Mouse (Mus musculus) olfactory bulb, adult 2 months (tissue): ENCODE data around the gene C1rl. TPM values are rescaled to one million over a fixed set of nuclear protein-coding genes. Genes with fewer than 3 reads are reported as not detected.
"Not testable (repeated sequence)": the region's sequence is repeated elsewhere in the genome, so short reads cannot be mapped to it uniquely, and the experiment has no call there.

ENCODE experiments used
- H3K27ac ChIP-seq: fragments of 200-500 bp; 2 replicates; pipeline ENCODE4 v1.5.1; 2012; ENCODE audit warnings: low read depth, low read length; ENCODE audit not compliant: insufficient read depth
- H3K4me1 ChIP-seq: fragments of 200-500 bp; 2 replicates; pipeline ENCODE4 v1.6.1; 2012; ENCODE audit warnings: low read length; ENCODE audit not compliant: control insufficient read depth, insufficient read depth
- H3K4me3 ChIP-seq: fragments of 200-500 bp; 2 replicates; pipeline ENCODE4 v1.5.1; 2012; ENCODE audit warnings: mild to moderate bottlenecking, low read depth, low read length, moderate library complexity; ENCODE audit not compliant: insufficient read depth
- CTCF ChIP-seq: fragments of 200-500 bp; IDR thresholded peaks from 2 replicates; pipeline ENCODE4 v1.5.1; 2012; ENCODE audit warnings: low read depth, mild to moderate bottlenecking, low read length, moderate library complexity; ENCODE audit not compliant: insufficient read depth
- POLR2A ChIP-seq: fragments of 200-500 bp; IDR thresholded peaks from 2 replicates; pipeline ENCODE4 v1.6.1; 2012; ENCODE audit warnings: mild to moderate bottlenecking, low read depth, low read length, moderate library complexity; ENCODE audit not compliant: insufficient read depth
- WGBS: fragments of 180-500 bp; shearing (Covaris S2); methylation state at CpG from one replicate; pipeline ENCODE4 v1.1.7; 2018; 5-methylcytosine and 5-hydroxymethylcytosine counted together
- polyA plus RNA-seq: library from polyadenylated mRNA; stranded (reverse); fragments of >200 nt; gene quantifications from 2 replicates; pipeline ENCODE4 v1.2.4, GENCODE M21; 2012; ENCODE audit warnings: low replicate concordance; ENCODE audit not compliant: missing spikeins, insufficient read depth, insufficient read length

Gene C1rl
- polyA plus RNA-seq, 1 experiment: not detected

DNA sequence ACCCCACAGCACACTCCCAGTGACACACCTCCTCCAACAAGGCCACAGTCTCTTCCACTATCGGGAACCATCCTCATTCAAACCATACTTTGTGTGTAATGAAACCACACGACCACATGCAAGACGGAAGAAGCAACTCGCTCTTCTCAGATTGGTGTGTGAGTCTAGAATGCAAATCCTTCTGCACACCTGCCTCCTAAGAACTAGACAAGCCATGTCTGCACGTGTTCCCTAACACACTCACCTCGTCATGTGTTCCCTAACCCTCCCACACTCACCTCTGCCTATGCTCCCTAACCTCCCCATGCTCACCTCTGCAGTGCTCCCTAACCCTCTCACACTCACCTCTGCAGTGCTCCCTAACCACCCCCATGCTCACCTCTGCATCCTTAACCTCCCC lies 1.5 kb upstream of the C1rl start:
- Histone ChIP-seq H3K4me1 (no peaks in the 10 kb centered on the region), H3K4me3 (no peak overlapping the region), H3K27ac (no peak overlapping the region)
- no peak for TF ChIP-seq CTCF
- TF ChIP-seq POLR2A: no peak
- WGBS: 85% methylated on average over 6 of the region's 6 CpGs

DNA sequence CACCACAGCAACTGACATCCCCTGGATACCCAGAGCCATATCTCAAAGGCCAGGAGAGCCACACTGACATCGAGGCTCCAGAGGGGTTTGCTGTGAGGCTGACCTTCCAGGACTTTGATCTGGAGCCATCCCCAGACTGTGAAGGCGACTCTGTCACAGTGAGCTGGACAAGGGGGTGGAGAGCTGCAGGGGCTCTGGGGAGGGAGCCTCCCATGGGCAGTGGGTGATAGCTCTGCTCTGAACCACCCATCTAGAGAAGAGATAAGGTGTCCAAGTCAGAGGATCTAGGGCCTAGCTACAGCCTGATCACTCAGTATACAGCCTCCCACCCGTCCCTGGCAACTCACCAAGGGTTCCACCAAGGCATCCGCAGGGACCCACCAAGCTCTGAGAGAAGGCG lies 973 bp downstream of the C1rl start:
- Histone ChIP-seq H3K4me3 (no peak overlapping the region), H3K4me1 (no peaks in the 10 kb centered on the region), H3K27ac (no peak overlapping the region)
- WGBS: 80% methylated on average over 5 of the region's 5 CpGs
- TF ChIP-seq POLR2A: no peak
- no peak for TF ChIP-seq CTCF

DNA sequence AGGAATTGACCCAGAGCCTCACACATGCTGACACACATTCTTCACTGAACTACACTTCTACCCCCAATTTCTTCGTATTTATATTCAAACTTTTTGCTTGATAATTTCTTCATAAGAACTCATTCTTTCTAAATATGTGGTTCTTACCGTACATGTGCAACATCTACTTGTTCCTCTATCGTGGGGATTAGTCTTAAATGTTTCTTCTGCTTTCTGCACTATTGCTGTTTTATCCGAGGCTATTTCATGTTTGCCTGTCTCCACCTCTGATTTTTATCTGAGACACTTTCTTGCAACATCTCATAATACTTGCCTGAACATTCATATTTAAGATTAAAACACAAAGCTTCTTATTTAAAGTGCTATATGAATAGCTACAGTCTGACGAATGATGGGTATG lies 3.1 kb downstream of the C1rl start:
- Histone ChIP-seq H3K4me3 (no peak overlapping the region), H3K27ac (no peak overlapping the region), H3K4me1 (no peaks in the 10 kb centered on the region)
- TF ChIP-seq POLR2A (no peak), CTCF (no peak)
- 95% methylated on average over 5 of the region's 5 CpGs for WGBS

DNA sequence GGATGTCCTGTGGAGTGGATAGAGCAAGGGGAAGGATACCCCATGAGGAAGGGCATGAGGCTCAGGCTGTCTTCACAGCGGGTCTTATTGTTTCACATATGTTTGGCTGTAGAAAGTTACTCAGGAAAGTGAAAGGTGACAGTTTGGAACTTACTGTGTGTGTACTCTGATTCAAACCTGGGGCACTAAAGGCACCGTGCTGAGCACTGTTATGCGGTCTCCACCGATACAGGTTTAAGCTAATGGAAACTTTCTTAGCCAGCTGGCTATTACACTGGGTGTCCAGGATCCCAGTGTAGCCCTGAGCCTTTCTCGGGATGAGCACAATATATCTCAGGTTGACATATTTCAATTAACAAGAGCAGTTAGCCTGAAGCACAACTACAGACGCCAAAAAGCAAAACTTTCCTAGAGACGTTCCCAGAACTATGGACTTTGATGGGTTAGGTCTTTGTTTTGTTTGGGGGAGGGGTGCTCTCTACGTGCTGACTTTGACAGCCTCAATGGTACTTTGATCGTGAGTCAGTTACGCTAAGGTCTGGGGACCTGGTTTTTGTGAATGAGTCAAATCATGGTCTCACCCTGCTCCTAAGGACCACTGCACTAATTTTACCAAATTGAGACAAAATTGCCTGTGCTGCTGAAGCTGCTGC lies 7.1 kb downstream of the C1rl start:
- TF ChIP-seq CTCF (no peak), POLR2A (no peak)
- 56% methylated on average over 10 of the region's 10 CpGs for WGBS
- no peak overlapping the region for H3K27ac ChIP-seq
- H3K4me3 ChIP-seq: no peak overlapping the region
- no peaks in the 10 kb centered on the region for H3K4me1 ChIP-seq

- no peak for TF ChIP-seq CTCF
- TF ChIP-seq POLR2A: no peak
- Histone ChIP-seq H3K4me1 (no peaks in the 10 kb centered on the region), H3K4me3 (no peak overlapping the region), H3K27ac (no peak overlapping the region)
- WGBS: 83% methylated on average over 4 of the region's 4 CpGs
These were observed 8.6 kb downstream of the C1rl start for GRCm38 (mm10) chr6:124501473-124501872.

- WGBS: 87% methylated on average over 5 of the region's 5 CpGs
- no peaks in the 10 kb centered on the region for H3K4me1 ChIP-seq
- no peak overlapping the region for H3K27ac ChIP-seq
- TF ChIP-seq CTCF: no peak
- no peak for TF ChIP-seq POLR2A
- H3K4me3 ChIP-seq: no peak overlapping the region
These were observed 9.1 kb downstream of the C1rl start for GRCm38 (mm10) chr6:124502021-124502420.

DNA sequence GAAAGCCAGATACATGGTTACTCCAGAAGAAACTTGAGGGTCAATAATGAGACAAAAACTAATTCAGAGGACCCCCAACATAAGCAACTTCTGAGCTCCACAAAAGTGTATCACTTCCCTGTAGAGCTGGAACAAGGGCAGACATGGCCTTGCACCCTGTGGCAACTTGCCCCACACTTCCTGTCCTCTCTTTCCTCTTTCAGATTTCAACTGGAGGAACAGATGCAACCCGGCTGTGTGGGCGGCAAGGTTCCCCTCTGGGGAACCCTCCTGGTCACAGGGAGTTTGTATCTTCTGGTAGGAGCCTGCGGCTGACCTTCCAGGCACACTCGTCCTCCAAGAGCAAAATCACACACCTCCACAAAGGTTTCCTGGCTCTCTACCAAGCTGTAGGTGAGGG lies 12.1 kb downstream of the C1rl start:
- TF ChIP-seq CTCF: no peak
- TF ChIP-seq POLR2A: no peak
- WGBS: 85% methylated on average over 4 of the region's 4 CpGs
- H3K27ac ChIP-seq: no peak overlapping the region

DNA sequence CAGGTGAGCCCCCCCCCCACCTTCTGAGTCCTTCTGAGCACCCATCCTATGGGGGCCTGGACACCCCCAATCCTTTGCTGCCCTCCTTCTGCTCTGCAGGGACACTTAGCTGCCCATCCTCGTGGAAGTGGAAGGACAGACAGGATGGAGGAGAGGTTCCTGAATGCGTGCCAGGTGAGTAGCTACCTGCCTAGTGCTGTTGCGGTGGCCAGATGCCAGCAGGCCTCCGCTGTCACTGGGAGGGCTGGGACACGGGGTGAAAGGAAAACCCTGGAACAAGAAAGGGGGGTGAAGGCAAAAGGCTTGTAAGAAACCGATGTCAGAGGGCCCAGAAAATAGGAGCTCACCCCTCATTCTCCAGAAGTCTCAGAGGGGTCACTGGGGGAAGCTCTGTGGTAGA lies 14.1 kb downstream of the C1rl start:
- 76% methylated on average over 6 of the region's 6 CpGs for WGBS

More for the DNA sequence above, 12.1 kb downstream of the C1rl start:
- Histone ChIP-seq H3K4me3 (no peak overlapping the region), H3K4me1 (no peaks in the 10 kb centered on the region)

GRCm38 (mm10) chr6:124508292-124508691 lies 15.4 kb downstream of the C1rl start:
- no peak overlapping the region for H3K27ac ChIP-seq
- no peak for TF ChIP-seq CTCF

More for the DNA sequence above, 14.1 kb downstream of the C1rl start:
- Histone ChIP-seq H3K4me3 (no peak overlapping the region), H3K4me1 (no peaks in the 10 kb centered on the region), H3K27ac (no peak overlapping the region)
- no peak for TF ChIP-seq POLR2A
- TF ChIP-seq CTCF: no peak

DNA sequence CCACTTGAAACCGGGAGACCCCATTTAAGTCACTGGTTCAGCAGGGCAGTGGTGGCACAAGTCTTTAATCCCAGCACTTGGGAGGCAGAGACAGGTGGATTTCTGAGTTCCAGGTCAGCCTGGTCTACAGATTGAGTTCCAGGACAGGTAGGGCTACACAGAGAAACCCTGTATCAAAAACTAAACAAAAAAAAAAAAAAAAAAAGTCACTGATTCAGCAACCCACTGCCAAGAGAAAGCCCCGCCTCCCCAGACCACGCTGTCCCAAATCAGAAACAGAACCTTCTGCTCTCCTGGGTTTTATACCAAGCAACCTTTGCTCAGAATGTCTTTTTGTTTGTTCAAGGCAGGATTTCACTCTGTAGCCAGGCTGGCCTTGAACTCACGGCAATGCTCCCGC lies 16.3 kb downstream of the C1rl start:
- not testable (repeated sequence) for H3K27ac ChIP-seq, H3K4me1 ChIP-seq, H3K4me3 ChIP-seq
- WGBS: 85% methylated on average over 5 of the region's 5 CpGs

More at GRCm38 (mm10) chr6:124508292-124508691, 15.4 kb downstream of the C1rl start:
- Histone ChIP-seq H3K4me1 (no peaks in the 10 kb centered on the region), H3K4me3 (no peak overlapping the region)
- WGBS: 82% methylated on average over 10 of the region's 10 CpGs
